Mouse (Mus musculus) forebrain, embryonic 12.5 days (tissue): ENCODE data around the gene Sulf2. TPM values are rescaled to one million over a fixed set of nuclear protein-coding genes. Genes with fewer than 3 reads are reported as not detected.
"Not testable (repeated sequence)": the region's sequence is repeated elsewhere in the genome, so short reads cannot be mapped to it uniquely, and the experiment has no call there.

Source experiments
- ATAC-seq: fragments of 200-750 bp; cut with Nextera tagmentation; 2 replicates; pipeline ENCODE4 v1.8.0; 2017; ENCODE audit warnings: moderate TSS enrichment; ENCODE audit not compliant: low FRiP score
- H3K27ac ChIP-seq: fragments of 300-500 bp; sonication (generic); 2 replicates; pipeline ENCODE4 v1.5.1; 2016; ENCODE audit warnings: mild to moderate bottlenecking
- H3K27me3 ChIP-seq: fragments of 300-500 bp; sonication (generic); 2 replicates; pipeline ENCODE4 v1.6.1; 2016; ENCODE audit warnings: mild to moderate bottlenecking
- H3K36me3 ChIP-seq: fragments of 300-500 bp; sonication (generic); replicated peaks from 2 replicates; pipeline ENCODE4 v1.6.1; 2016; ENCODE audit warnings: mild to moderate bottlenecking
- H3K4me1 ChIP-seq: fragments of 300-500 bp; sonication (generic); 2 replicates; pipeline ENCODE4 v1.6.1; 2016
- H3K4me2 ChIP-seq: fragments of 300-500 bp; sonication (generic); 2 replicates; pipeline ENCODE4 v1.6.1; 2016; ENCODE audit warnings: mild to moderate bottlenecking, moderate library complexity
- H3K4me3 ChIP-seq: fragments of 300-500 bp; sonication (generic); replicated peaks from 2 replicates; pipeline ENCODE4 v1.5.1; 2016; ENCODE audit warnings: mild to moderate bottlenecking
- H3K9ac ChIP-seq: fragments of 300-500 bp; sonication (generic); 2 replicates; pipeline ENCODE4 v1.6.1; 2016; ENCODE audit warnings: mild to moderate bottlenecking
- H3K9me3 ChIP-seq: fragments of 300-500 bp; sonication (generic); 2 replicates; pipeline ENCODE4 v1.6.1; 2016
- WGBS: fragments of 180-500 bp; shearing (Covaris S2); methylation state at CpG from one replicate; pipeline ENCODE4 v1.1.7; 2016; 5-methylcytosine and 5-hydroxymethylcytosine counted together
- polyA plus RNA-seq: library from polyadenylated mRNA; unstranded; fragments of >200 nt; fragmentation: Nextera tagmentation; extraction: Ambion mirVana; gene quantifications from 2 replicates; pipeline ENCODE4 v1.2.1, GENCODE M21; 2016

Gene Sulf2
- polyA plus RNA-seq, 1 experiment from 2014 or later: 77.9 TPM

DNA sequence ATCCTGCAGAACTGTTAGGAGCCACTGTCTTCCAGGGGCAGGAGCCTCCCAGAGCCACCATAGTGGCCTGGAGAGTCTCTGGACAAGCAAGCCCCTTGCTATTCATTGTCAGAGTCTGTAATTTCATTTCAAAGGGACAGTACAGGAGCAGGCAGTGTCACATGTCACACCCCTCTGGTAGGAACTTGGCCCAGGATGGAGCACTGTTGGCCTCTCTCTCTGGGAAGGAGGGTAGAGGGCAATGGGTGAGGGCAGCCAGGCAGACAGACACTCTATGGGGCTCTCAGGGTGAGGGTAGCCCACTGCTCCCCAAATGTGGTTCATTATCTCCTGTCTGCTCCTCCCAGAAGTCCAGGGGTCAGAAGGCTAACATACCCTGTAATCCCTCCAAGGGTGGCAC lies 63.9 kb downstream of the Sulf2 start:
- Histone ChIP-seq H3K27ac (no peak overlapping the region), H3K4me3 (no peak overlapping the region), H3K4me1 (peaks cover 9% of the 10 kb centered on the region; the same call in 1 of the 2 replicates), H3K4me2 (no peak overlapping the region), H3K9me3 (no peaks in the 10 kb centered on the region; the same call in 1 of the 2 replicates), H3K27me3 (no peaks in the 10 kb centered on the region), H3K9ac (no peak overlapping the region), H3K36me3 (peaks cover 50% of the 10 kb centered on the region)
- no peak for ATAC-seq

DNA sequence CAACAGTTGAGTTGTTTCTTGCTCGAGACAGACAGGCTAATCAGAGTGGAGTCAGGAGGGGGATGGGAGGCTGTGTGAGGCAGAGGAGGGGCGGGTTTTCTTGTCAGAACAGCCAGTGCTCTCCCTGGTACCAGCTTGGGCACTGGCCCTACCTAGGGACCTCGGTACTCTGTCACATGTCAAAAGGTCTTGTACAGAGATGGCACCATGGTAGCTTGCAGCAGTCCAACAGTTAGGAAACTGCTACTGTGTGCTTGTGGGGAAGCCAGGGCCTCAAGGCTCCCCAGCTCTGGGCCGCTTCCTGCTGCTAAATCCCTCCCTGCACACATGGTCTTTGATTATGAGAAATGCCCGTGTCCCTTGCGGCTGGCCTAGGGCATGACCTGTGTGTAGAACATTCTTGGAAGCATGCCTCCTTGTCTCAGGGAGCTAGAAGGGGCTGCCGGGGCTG lies 65.3 kb downstream of the Sulf2 start:
- Histone ChIP-seq H3K4me2 (no peak overlapping the region), H3K27me3 (no peaks in the 10 kb centered on the region), H3K4me1 (peaks cover 9% of the 10 kb centered on the region; the same call in 1 of the 2 replicates), H3K9ac (no peak overlapping the region), H3K9me3 (no peaks in the 10 kb centered on the region; the same call in 1 of the 2 replicates), H3K36me3 (peaks cover 56% of the 10 kb centered on the region), H3K4me3 (no peak overlapping the region), H3K27ac (no peak overlapping the region)
- WGBS: 49% methylated on average over 7 of the region's 7 CpGs
- no peak for ATAC-seq

DNA sequence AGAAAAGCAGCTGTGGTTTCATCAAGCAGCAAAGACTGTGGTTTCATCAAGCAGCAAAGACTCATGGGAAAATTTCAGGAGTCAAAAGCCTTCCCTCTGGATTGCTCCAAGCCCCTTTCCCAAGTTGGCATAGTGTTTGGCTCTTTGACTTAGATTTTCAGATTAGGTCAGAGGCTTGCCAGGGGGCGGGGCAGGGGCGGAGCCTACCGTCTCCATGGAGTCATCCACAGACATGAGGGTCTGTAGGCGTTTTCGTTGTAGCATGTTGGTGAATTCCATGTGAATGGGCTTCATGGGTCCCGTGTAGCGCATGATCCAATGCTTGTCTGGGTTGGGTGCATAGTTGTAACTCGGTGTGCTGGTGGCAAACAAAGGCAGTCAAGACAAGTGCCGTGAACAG lies 66.5 kb downstream of the Sulf2 start:
- Histone ChIP-seq H3K27ac (no peak overlapping the region), H3K9ac (no peak overlapping the region), H3K36me3 (peaks cover 56% of the 10 kb centered on the region), H3K9me3 (no peaks in the 10 kb centered on the region; the same call in 1 of the 2 replicates), H3K4me2 (no peak overlapping the region), H3K4me3 (no peak overlapping the region), H3K27me3 (no peaks in the 10 kb centered on the region), H3K4me1 (peaks cover 9% of the 10 kb centered on the region; the same call in 1 of the 2 replicates)
- no peak for ATAC-seq
- WGBS: 86% methylated on average over 9 of the region's 9 CpGs

DNA sequence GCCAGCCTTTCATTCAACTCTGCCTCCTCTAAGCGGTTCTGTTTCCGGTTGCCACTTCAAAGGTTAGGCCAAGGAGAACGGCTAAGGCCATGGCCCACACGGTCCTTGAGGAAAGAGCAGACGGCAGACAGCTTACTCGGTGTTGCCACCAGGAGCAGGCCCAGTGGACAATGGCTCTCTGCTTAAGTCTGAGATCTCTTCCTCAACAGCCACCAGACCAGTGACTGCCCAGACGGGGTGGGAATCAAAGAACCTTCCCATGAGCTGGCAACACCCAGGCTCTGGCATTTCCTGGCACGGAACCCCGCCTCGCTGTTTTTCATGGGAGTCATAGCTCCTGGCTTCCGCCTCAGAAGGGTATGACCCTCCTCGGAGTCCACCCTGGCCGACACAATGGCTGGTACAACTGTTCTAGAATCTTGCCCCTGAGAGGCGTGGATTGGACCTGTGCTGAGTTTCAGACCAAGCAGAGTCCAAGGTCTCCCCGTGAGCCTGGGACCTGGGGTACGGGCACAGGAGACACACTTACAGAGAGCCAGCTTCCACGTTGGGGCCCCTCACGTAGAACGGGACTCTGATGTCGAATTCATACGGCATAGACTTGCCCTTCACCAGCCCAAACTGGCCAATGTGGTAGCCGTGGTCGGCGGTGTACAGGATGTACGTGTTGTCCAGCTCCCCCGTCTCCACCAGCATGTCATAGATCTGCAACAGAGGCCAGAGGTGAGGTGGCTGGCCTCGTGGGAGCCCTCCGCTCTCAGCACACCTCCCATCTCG lies 68.8 kb downstream of the Sulf2 start:
- WGBS: 93% methylated on average over 29 of the region's 29 CpGs
- Histone ChIP-seq H3K9ac (no peak overlapping the region), H3K4me3 (no peak overlapping the region), H3K9me3 (no peaks in the 10 kb centered on the region), H3K27me3 (no peaks in the 10 kb centered on the region), H3K4me1 (peaks cover 12% of the 10 kb centered on the region; the same call in 1 of the 2 replicates), H3K36me3 (peaks cover 43% of the 10 kb centered on the region), H3K4me2 (no peak overlapping the region), H3K27ac (0 out of 2 replicates have a peak overlapping the region, but pooled peaks have one; percentile 31)
- no peak for ATAC-seq

DNA sequence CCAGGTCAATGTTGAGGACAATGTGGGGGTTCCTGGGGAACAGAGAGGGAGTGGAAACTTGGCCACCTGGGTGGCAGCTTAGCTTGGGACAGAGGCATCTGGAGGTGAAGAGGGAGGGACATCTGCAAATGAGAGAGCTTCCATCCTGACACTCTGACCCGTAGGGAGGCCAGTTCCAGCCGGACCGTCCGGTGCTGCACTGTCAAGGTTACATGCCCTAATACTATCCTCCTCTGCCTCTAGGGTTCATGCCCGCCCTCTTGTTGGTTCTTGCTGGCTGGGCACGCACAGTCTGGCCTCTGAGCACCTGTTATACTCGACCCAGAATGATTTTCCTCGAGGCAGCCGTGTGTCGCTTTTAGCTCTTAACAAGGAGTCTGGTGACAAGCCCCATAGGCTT lies 69.7 kb downstream of the Sulf2 start:
- H3K4me2 ChIP-seq: no peak overlapping the region
- no peak for ATAC-seq
- H3K9ac ChIP-seq: no peak overlapping the region
- no peak overlapping the region for H3K27ac ChIP-seq
- peaks cover 43% of the 10 kb centered on the region for H3K36me3 ChIP-seq
- peaks cover 12% of the 10 kb centered on the region; the same call in 1 of the 2 replicates for H3K4me1 ChIP-seq
- no peaks in the 10 kb centered on the region for H3K9me3 ChIP-seq
- 87% methylated on average over 10 of the region's 10 CpGs for WGBS
- no peak overlapping the region for H3K4me3 ChIP-seq
- H3K27me3 ChIP-seq: no peaks in the 10 kb centered on the region

DNA sequence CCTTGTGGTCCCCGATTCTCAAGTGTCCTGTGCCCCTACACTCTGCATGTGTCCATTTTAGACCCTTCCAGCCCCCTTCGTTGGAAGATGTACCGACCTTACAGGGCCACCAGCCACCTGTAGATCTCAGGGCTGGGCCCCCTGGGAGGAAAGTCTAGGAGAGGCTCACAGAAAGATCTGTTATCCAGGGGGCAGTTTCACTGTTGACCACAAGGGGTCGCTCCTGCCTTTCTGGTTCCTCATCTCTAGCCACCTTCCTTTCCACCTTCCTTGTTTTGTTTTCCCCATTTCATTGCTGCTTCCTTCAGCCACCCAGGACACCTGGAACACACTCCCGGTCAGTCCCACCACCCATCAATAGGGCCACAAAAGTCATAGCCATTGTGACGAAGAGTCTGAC lies 70.5 kb downstream of the Sulf2 start:
- not testable (repeated sequence) for H3K27ac ChIP-seq, H3K9me3 ChIP-seq, H3K4me2 ChIP-seq, H3K4me1 ChIP-seq, ATAC-seq, H3K9ac ChIP-seq, H3K27me3 ChIP-seq, H3K4me3 ChIP-seq
- 32% methylated on average over 6 of the region's 6 CpGs for WGBS
- peaks cover 39% of the 10 kb centered on the region for H3K36me3 ChIP-seq

DNA sequence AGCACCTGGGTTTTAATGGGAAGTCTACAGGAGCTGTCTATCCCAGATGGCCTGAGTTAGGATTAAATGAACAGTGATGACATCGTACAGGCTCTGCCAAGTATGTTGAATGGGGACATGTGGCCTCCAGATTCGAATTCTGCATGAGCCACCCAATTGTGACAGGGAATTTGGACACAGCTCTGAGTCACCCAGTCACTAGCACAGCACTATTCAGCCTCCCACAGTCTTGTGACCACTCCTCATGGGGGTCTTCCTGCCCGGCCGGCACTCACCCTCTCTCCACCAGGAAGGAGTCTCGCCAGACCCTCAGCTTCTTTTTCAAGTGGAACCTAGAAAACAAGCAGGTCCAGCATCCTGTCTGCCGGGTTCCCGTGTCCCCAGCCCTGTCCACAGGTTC lies 71.4 kb downstream of the Sulf2 start:
- Histone ChIP-seq H3K4me3 (no peak overlapping the region), H3K4me1 (peaks cover 7% of the 10 kb centered on the region), H3K9me3 (no peaks in the 10 kb centered on the region), H3K4me2 (no peak overlapping the region), H3K27ac (no peak overlapping the region), H3K27me3 (no peaks in the 10 kb centered on the region), H3K36me3 (peaks cover 38% of the 10 kb centered on the region), H3K9ac (no peak overlapping the region)
- ATAC-seq: no peak
- WGBS: 93% methylated on average over 7 of the region's 7 CpGs

DNA sequence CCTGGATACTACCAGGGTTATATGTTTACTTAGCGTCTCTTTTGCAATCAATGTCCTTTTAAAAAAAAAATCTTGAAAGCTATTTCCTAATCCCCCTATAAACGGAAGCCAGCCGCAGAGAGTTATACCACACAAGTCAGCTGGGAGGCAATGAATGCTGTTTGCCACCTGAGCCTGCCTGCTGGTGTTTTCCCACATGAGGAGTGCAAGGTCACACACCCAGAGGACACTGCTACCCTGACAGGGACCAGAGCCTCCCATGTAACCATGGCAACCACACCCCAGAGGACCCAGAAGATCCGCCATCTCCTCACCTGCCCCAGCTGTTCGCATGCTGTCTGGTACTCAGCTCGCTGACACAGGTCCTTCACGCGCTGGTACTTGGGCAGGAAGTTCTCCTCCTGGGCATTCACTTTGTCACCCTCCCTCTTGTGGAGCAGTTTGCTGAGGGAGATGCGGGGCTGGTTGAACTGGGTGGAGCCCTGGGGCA lies 71.9 kb downstream of the Sulf2 start:
- H3K36me3 ChIP-seq: peaks cover 38% of the 10 kb centered on the region
- no peaks in the 10 kb centered on the region for H3K9me3 ChIP-seq
- ATAC-seq: peak; percentile 45; the same call in 1 of the 2 replicates
- peaks cover 7% of the 10 kb centered on the region for H3K4me1 ChIP-seq
- no peak overlapping the region for H3K27ac ChIP-seq
- 88% methylated on average over 9 of the region's 9 CpGs for WGBS
- no peak overlapping the region for H3K9ac ChIP-seq
- no peak overlapping the region for H3K4me3 ChIP-seq
- H3K27me3 ChIP-seq: no peaks in the 10 kb centered on the region
- no peak overlapping the region for H3K4me2 ChIP-seq

DNA sequence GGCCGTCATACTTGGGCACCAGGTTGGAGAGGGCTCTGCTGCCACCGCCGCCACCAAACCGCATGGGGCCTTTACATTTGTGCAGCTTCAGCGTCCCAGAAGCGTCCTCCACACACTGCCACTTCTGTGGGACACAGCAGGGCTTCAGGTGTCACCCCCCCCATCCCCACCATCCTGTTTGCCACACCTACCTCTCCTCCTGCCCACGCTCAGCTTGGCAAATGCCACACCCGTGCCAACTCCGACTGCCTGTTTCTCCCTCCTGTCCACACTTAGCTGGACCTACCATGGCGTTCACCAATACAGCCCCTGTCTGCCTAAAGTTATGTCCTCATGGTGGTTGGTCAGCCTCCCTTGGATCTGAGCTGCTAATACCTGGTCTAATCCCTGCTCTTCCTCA lies 72.8 kb downstream of the Sulf2 start:
- Histone ChIP-seq H3K9me3 (no peaks in the 10 kb centered on the region), H3K4me2 (no peak overlapping the region), H3K4me3 (no peak overlapping the region), H3K4me1 (peaks cover 7% of the 10 kb centered on the region), H3K36me3 (peaks cover 39% of the 10 kb centered on the region), H3K27ac (no peak overlapping the region), H3K27me3 (no peaks in the 10 kb centered on the region), H3K9ac (no peak overlapping the region)
- WGBS: 81% methylated on average over 10 of the region's 10 CpGs
- peak; percentile 36; the same call in 1 of the 2 replicates for ATAC-seq

DNA sequence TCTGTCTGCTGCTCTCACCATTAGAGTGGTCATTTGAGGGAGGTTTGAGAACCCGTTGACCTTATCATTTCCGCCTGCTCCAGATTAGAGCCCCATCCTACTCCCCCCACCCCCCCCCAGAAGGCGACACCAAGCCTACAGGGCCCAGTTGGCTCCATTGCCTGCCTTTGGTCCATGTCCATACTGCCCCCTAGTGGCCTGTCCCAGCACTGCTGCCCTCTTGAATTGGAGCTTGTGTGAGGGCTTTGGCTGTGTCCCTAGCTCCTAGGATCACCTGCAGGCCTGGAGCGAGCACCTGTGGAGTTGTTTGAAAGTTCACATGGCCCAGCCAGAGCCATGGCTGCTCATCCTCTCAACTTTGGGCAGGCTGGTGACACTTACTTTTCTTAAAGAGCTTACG lies 73.3 kb downstream of the Sulf2 start:
- H3K9ac ChIP-seq: no peak overlapping the region
- no peak overlapping the region for H3K4me3 ChIP-seq
- no peak overlapping the region for H3K4me2 ChIP-seq
- ATAC-seq: peak; percentile 24; the same call in 1 of the 2 replicates
- H3K36me3 ChIP-seq: peaks cover 34% of the 10 kb centered on the region
- H3K27me3 ChIP-seq: no peaks in the 10 kb centered on the region
- WGBS: 71% methylated on average over 5 of the region's 5 CpGs
- H3K4me1 ChIP-seq: peaks cover 7% of the 10 kb centered on the region
- no peak overlapping the region for H3K27ac ChIP-seq
- H3K9me3 ChIP-seq: no peaks in the 10 kb centered on the region

DNA sequence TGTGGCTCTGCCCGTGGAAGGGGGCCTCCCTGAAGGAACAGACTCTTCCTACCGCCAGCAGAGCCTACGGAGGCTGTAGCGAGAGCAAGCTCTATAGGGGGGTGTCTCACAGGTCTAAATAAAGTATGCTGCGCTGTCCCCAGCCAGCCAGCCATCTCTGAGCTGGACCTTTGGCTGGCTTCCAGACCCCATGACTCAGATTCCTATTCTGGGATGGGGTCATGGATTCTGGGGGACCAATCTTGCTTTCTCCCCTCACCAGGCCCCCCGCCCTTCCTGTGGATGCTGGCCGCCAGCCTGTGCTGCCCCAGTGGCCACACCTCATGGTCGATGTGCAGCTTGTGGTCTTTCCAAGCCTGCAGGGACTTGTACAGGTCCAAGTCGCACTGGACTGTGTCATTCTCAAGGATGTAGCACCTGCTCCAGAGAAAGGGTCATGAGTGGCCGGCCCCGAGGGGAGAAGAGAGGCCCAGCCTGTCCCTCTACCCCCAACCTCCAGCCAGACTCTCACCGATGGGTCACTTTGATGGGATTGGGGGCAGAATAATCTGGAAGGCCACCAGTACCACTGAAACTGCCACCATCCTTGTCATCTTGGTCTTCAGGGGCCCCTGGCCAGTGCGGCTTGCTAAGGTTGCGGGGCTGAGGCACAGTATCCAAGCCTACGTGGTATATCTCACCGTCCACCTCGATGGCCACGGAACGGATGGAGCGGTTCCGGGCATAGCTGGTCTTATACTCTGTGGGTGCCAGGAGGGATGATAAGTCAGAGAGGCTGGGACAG lies 74.3 kb downstream of the Sulf2 start:
- WGBS: 88% methylated on average over 21 of the region's 21 CpGs
- no peak overlapping the region for H3K4me2 ChIP-seq
- H3K4me3 ChIP-seq: no peak overlapping the region
- H3K9ac ChIP-seq: no peak overlapping the region
- H3K4me1 ChIP-seq: peaks cover 7% of the 10 kb centered on the region
- no peaks in the 10 kb centered on the region for H3K27me3 ChIP-seq
- H3K27ac ChIP-seq: no peak overlapping the region; the same call in 1 of the 2 replicates
- peaks cover 24% of the 10 kb centered on the region; the same call in 1 of the 2 replicates for H3K36me3 ChIP-seq
- H3K9me3 ChIP-seq: no peaks in the 10 kb centered on the region
- ATAC-seq: no peak
